Comparison of ENCODE assay signal across 19 mouse cellular contexts in genomic region chr19:37291676-37292075, GRCm38 (mm10). TPM values are rescaled to one million over a fixed set of nuclear protein-coding genes. Genes with fewer than 3 reads are reported as not detected.
DNase-seq lines count a peak whose midpoint lies in the region; ATAC-seq and TF ChIP-seq lines count a peak whose summit lies in the region.
"Had no signal": no experiment of that assay in that cellular context is flagged by ENCODE, and none has a peak within 500 bp of the region (broad histone marks: within the 10 kb centered on the region; RNA-seq: fewer than 3 reads in every experiment).

No protein-coding gene starts in this region.

- peaks cover 27% of the 10 kb centered on the region for H3K36me3 ChIP-seq in heart, embryonic 13.5 days
- H3K36me3 ChIP-seq in heart, postnatal 0 days (replicated peaks; ENCODE audit: control insufficient read depth, insufficient read depth, low read length) = peaks cover 18% of the 10 kb centered on the region
- 0 out of 2 replicates have a peak, but pooled peaks cover under 1% of the 10 kb centered on the region for H3K36me3 ChIP-seq in limb, embryonic 10.5 days
- H3K36me3 ChIP-seq: embryonic facial prominence, embryonic 13.5 days; intestine, embryonic 15.5 days had no signal

- no peaks in the 10 kb centered on the region for H3K9me3 ChIP-seq in heart, embryonic 13.5 days
- H3K9me3 ChIP-seq in heart, postnatal 0 days (replicated peaks; ENCODE audit: control insufficient read depth, low read length) = no peaks in the 10 kb centered on the region
- no peaks in the 10 kb centered on the region for H3K9me3 ChIP-seq in limb, embryonic 10.5 days (replicated peaks)
- H3K9me3 ChIP-seq: embryonic facial prominence, embryonic 13.5 days; forebrain, embryonic 12.5 days; intestine, embryonic 15.5 days; kidney, embryonic 15.5 days had no signal

- H3K27me3 ChIP-seq in heart, embryonic 13.5 days (replicated peaks) = no peaks in the 10 kb centered on the region
- no peaks in the 10 kb centered on the region for H3K27me3 ChIP-seq in heart, postnatal 0 days (ENCODE audit: control insufficient read depth, insufficient read depth, low read length)
- no peaks in the 10 kb centered on the region for H3K27me3 ChIP-seq in limb, embryonic 10.5 days (ENCODE audit: low read depth, poor library complexity, severe bottlenecking)
- H3K27me3 ChIP-seq: embryonic facial prominence, embryonic 13.5 days; forebrain, embryonic 12.5 days; intestine, embryonic 15.5 days; kidney, embryonic 15.5 days; Patski had no signal

- H3K9ac ChIP-seq in heart, embryonic 13.5 days = no peak overlapping the region
- no peak overlapping the region for H3K9ac ChIP-seq in heart, postnatal 0 days (replicated peaks; ENCODE audit: low read depth, low read length)
- H3K9ac ChIP-seq: embryonic facial prominence, embryonic 13.5 days; forebrain, embryonic 12.5 days; hindbrain, embryonic 14.5 days; intestine, embryonic 15.5 days; kidney, embryonic 15.5 days had no signal

- peak overlapping the region; percentile 51 for H3K27ac ChIP-seq in gastrocnemius, adult 2 months
- H3K27ac ChIP-seq in heart, embryonic 13.5 days (replicated peaks) = peak overlapping the region; percentile 91
- H3K27ac ChIP-seq in heart, postnatal 0 days (ENCODE audit: low read depth) = peak overlapping the region; percentile 91
- no peak overlapping the region for H3K27ac ChIP-seq in limb, embryonic 10.5 days
- H3K27ac ChIP-seq: embryonic facial prominence, embryonic 13.5 days; forebrain, embryonic 12.5 days; hindbrain, embryonic 14.5 days; intestine, embryonic 15.5 days; kidney, embryonic 15.5 days had no signal

- no peak overlapping the region for H3K4me3 ChIP-seq in gastrocnemius, adult 2 months
- no peak overlapping the region for H3K4me3 ChIP-seq in heart, embryonic 13.5 days
- H3K4me3 ChIP-seq in heart, postnatal 0 days (ENCODE audit: low read depth, low read length) = no peak overlapping the region
- H3K4me3 ChIP-seq in limb, embryonic 10.5 days = no peak overlapping the region
- H3K4me3 ChIP-seq: embryonic facial prominence, embryonic 13.5 days; forebrain, embryonic 12.5 days; intestine, embryonic 15.5 days; kidney, embryonic 15.5 days had no signal

- DNase-seq in gastrocnemius, adult 2 months = no peak
- no peak for DNase-seq in gastrocnemius, postnatal 14 days
- peak; percentile 36 to 44 for DNase-seq in heart, adult 9 months (ENCODE audit: low spot score in 2 of 2)
- peak; percentile 86 for DNase-seq in heart, postnatal 0 days (ENCODE audit: low spot score)
- no peak for DNase-seq in right cerebral cortex, postnatal 14 days
- DNase-seq in limb, embryonic 10.5 days (ENCODE audit: low spot score) = no peak
- DNase-seq in frontal cortex, postnatal 10 days (ENCODE audit: low spot score in 2 of 2) = no peak
- DNase-seq: cerebellum, adult 18-20 months; cerebellum, adult 9-11 months; cerebellum, postnatal 36 days; kidney, adult 2 months had no signal

- peaks cover 42% of the 10 kb centered on the region for H3K4me1 ChIP-seq in heart, embryonic 13.5 days
- 0 out of 2 replicates have a peak, but pooled peaks cover 7% of the 10 kb centered on the region for H3K4me1 ChIP-seq in heart, postnatal 0 days (ENCODE audit: control insufficient read depth, insufficient read depth)
- no peaks in the 10 kb centered on the region for H3K4me1 ChIP-seq in limb, embryonic 10.5 days
- H3K4me1 ChIP-seq: embryonic facial prominence, embryonic 13.5 days; forebrain, embryonic 12.5 days; intestine, embryonic 15.5 days had no signal

- peak overlapping the region; percentile 47 for H3K4me2 ChIP-seq in heart, embryonic 13.5 days
- peak overlapping the region; percentile 12 for H3K4me2 ChIP-seq in heart, postnatal 0 days (ENCODE audit: low read depth, low read length)
- H3K4me2 ChIP-seq: embryonic facial prominence, embryonic 13.5 days; forebrain, embryonic 12.5 days; hindbrain, embryonic 14.5 days; intestine, embryonic 15.5 days; kidney, embryonic 15.5 days had no signal

- 24% methylated on average over 4 of the region's 4 CpGs for WGBS in heart, embryonic 13.5 days
- WGBS in heart, postnatal 0 days = 17% methylated on average over 4 of the region's 4 CpGs
- 83% methylated on average over 4 of the region's 4 CpGs for WGBS in limb, embryonic 10.5 days

- TF ChIP-seq EP300 in heart, postnatal 0 days (IDR thresholded peaks at IDR 0.05; ENCODE audit: low read depth) = no peak

- ATAC-seq in heart, embryonic 13.5 days (ENCODE audit: extremely low read depth, insufficient number of reproducible peaks, low FRiP score, low TSS enrichment) = peak; percentile 79; the same call in 1 of the 2 replicates
- peak; percentile 93 for ATAC-seq in heart, postnatal 0 days (ENCODE audit: insufficient read depth, low read depth)
- ATAC-seq: forebrain, embryonic 16.5 days; intestine, embryonic 15.5 days; Patski had no signal

- no peak for TF ChIP-seq CTCF in gastrocnemius, adult 2 months (IDR thresholded peaks at IDR 0.05)
- TF ChIP-seq CTCF in heart, postnatal 0 days (IDR thresholded peaks at IDR 0.05; ENCODE audit: low read depth) = no peak

- intact Hi-C loops in gastrocnemius, adult 2 months (cut with DNase I) = no loop called here
- intact Hi-C loops in gastrocnemius, postnatal 14 days (cut with DNase I; ENCODE audit: low total_unique reads) = no loop called here

RNA-seq across cellular contexts. Expression of gene Ide, which starts 46.0 kb away (rescaled TPM):
- total RNA-seq in gastrocnemius, adult 2 months (2021) = 100 to 1,000 TPM; 104 to 158 TPM
- total RNA-seq in gastrocnemius, postnatal 14 days (2021) = 100 to 1,000 TPM in 1 of 2 experiments, 10 to 100 TPM in 1; 92.4 to 130 TPM
- polyA plus RNA-seq in heart, embryonic 13.5 days (2015; fragmentation: Nextera tagmentation; extraction: Ambion mirVana) = 52.5 and 59.0 TPM in 2 replicates
- 57.5 and 60.8 TPM in 2 replicates for total RNA-seq in heart, postnatal 0 days (2014; rRNA removed; ENCODE audit: low replicate concordance)
- polyA plus RNA-seq in heart, postnatal 0 days (2015; fragmentation: Nextera tagmentation; extraction: Ambion mirVana) = 68.0 and 72.6 TPM in 2 replicates
- 37.1 and 45.2 TPM in 2 replicates for polyA plus RNA-seq in limb, embryonic 10.5 days (2016; fragmentation: Nextera tagmentation; extraction: Ambion mirVana)

Comparison
In these comparisons a context has a peak if more than half of its experiments do, and no peak if none do; other contexts are left out.
1. DNase-seq: peak in heart, adult 9 months (2 of 2) and heart, postnatal 0 days (single experiment); none in gastrocnemius, adult 2 months (single experiment), gastrocnemius, postnatal 14 days (single experiment), right cerebral cortex, postnatal 14 days (single experiment), limb, embryonic 10.5 days (single experiment) and frontal cortex, postnatal 10 days (0 of 2).